ENCODE assay signal across 9 mouse cellular contexts in the genomic region with DNA sequence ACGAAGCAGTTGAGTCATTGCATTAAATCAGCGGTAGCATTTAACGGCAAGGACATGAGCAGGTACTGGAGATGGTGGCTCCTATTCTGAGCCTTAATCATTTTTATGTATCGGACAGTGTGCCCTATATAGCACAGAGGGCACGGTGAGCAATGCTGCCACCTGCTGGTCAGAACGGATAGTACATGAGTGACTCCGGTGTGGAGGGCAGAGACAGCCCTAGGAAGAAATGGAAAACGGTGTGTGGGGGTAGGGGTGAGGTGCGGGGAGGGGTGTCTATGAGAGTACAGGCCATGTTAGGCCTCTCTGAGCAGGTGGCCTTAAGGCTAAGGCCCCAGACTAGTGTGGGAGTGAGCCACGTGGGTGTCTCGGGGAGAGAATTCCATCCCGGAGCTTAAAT. TPM values are rescaled to one million over a fixed set of nuclear protein-coding genes. Genes with fewer than 3 reads are reported as not detected.
DNase-seq lines count a peak whose midpoint lies in the region; ATAC-seq and TF ChIP-seq lines count a peak whose summit lies in the region.
"Had no signal": no experiment of that assay in that cellular context is flagged by ENCODE, and none has a peak within 500 bp of the region (broad histone marks: within the 10 kb centered on the region; RNA-seq: fewer than 3 reads in every experiment).

No protein-coding gene starts in this region.

- H3K4me3 ChIP-seq in embryonic fibroblast, embryonic 13.5 days (ENCODE audit: insufficient read depth, low read length), result no peak overlapping the region
- no peak overlapping the region for H3K4me3 ChIP-seq in small intestine, adult 2 months (ENCODE audit: low read depth, low read length)
- H3K4me3 ChIP-seq: limb, embryonic 13.5 days had no signal

- TF ChIP-seq CTCF in brain, embryonic 14.5 days (IDR thresholded peaks at IDR 0.05; ENCODE audit: borderline replicate concordance, extremely low read depth, insufficient read depth, insufficient read length), result peak; percentile 89
- TF ChIP-seq CTCF in embryonic fibroblast, embryonic 13.5 days (IDR thresholded peaks at IDR 0.05; ENCODE audit: borderline replicate concordance, insufficient read depth, low read length), result peak; percentile 97
- peak; percentile 86; the same call in 1 of the 2 replicates for TF ChIP-seq CTCF in small intestine, adult 2 months (IDR thresholded peaks at IDR 0.05; ENCODE audit: extremely low read depth, insufficient read length, insufficient replicate concordance, low read depth, low read length)

- ATAC-seq in hematopoietic stem cell, adult 5-6 weeks (replicated peaks in 1 of 2; ENCODE audit: insufficient read depth in 1 of 2, low FRiP score in 2 of 2, low TSS enrichment in 1 of 2, low read depth in 1 of 2, poor library complexity in 2 of 2, severe bottlenecking in 2 of 2), result peak; percentile 78 to 90; a peak in 3 of 4 replicates
- peak; percentile 87 for ATAC-seq in megakaryocyte, adult 5-6 weeks (ENCODE audit: poor library complexity, severe bottlenecking)

- H3K27me3 ChIP-seq in small intestine, adult 2 months (ENCODE audit: control insufficient read depth, insufficient read depth, low read length), result no peaks in the 10 kb centered on the region
- H3K27me3 ChIP-seq: limb, embryonic 13.5 days had no signal

- WGBS in small intestine, adult 2 months, result 29% methylated on average over 12 of the region's 12 CpGs

- no peaks in the 10 kb centered on the region for H3K4me1 ChIP-seq in embryonic fibroblast, embryonic 13.5 days (ENCODE audit: control insufficient read depth, insufficient read depth, low read length)
- no peaks in the 10 kb centered on the region for H3K4me1 ChIP-seq in small intestine, adult 2 months (ENCODE audit: control insufficient read depth, insufficient read depth, insufficient read length, low read length)
- H3K4me1 ChIP-seq: limb, embryonic 13.5 days had no signal

- no peak for TF ChIP-seq POLR2A in brain, embryonic 14.5 days (IDR thresholded peaks at IDR 0.05; ENCODE audit: borderline replicate concordance, extremely low read depth, insufficient read depth, insufficient read length, poor library complexity, severe bottlenecking)
- TF ChIP-seq POLR2A in embryonic fibroblast, embryonic 13.5 days (IDR thresholded peaks at IDR 0.05; ENCODE audit: low read depth, low read length), result no peak
- no peak for TF ChIP-seq POLR2A in small intestine, adult 2 months (IDR thresholded peaks at IDR 0.05; ENCODE audit: low read depth, low read length)

- H3K36me3 ChIP-seq in small intestine, adult 2 months (ENCODE audit: control insufficient read depth, insufficient read depth, low read length), result no peaks in the 10 kb centered on the region

- H3K27ac ChIP-seq in embryonic fibroblast, embryonic 13.5 days (ENCODE audit: insufficient read depth, low read length), result no peak overlapping the region
- H3K27ac ChIP-seq in small intestine, adult 2 months (ENCODE audit: insufficient read depth, low read depth, low read length), result no peak overlapping the region
- H3K27ac ChIP-seq: limb, embryonic 13.5 days had no signal

- peak; percentile 61 to 86 for DNase-seq in adrenal gland, adult (ENCODE audit: inconsistent age in 2 of 2, low spot score in 1 of 2)
- DNase-seq in adrenal gland, adult 8-10 months, result no peak
- DNase-seq in brain, embryonic 14.5 days (ENCODE audit: low read depth), result peak; percentile 55
- DNase-seq in layer of hippocampus, postnatal 10 days (ENCODE audit: low spot score in 2 of 2), result peak; percentile 73 to 74

RNA-seq across cellular contexts. Expression of gene Stx2, which starts 26.8 kb away (rescaled TPM):
- 10 to 100 TPM; 24.9 to 32.9 (median 26.9) TPM for total RNA-seq in adrenal gland, adult 8-10 months (2022)
- polyA plus RNA-seq in brain, embryonic 14.5 days (2012; rRNA removed), result 40.9 and 43.4 TPM in 2 replicates
- polyA plus RNA-seq in embryonic fibroblast, embryonic 13.5 days (2011; ENCODE audit: insufficient read length, low read depth, missing spikeins), result 44.1 and 52.4 TPM in 2 replicates
- total RNA-seq in hematopoietic stem cell, adult 5-6 weeks (2017), result 17.0 and 22.4 TPM in 2 replicates
- total RNA-seq in layer of hippocampus, postnatal 10 days (2021), result 10 to 100 TPM; 31.9 to 33.2 TPM
- 16.2 and 17.0 TPM in 2 replicates for total RNA-seq in megakaryocyte, adult 5-6 weeks (2015)
- total RNA-seq in megakaryocyte, adult 5-6 weeks (2017), result 18.3 and 32.9 TPM in 2 replicates
- 4.7 and 5.8 TPM in 2 replicates for polyA plus RNA-seq in small intestine, adult 2 months (2012; rRNA removed)

RNA-seq across cellular contexts. Expression of gene Rimbp2, which starts 28.3 kb away (rescaled TPM):
- 10 to 100 TPM in 2 of 4 experiments, 1 to 10 TPM in 2; 5.3 to 12.5 (median 9.7) TPM for total RNA-seq in adrenal gland, adult 8-10 months (2022)
- polyA plus RNA-seq in brain, embryonic 14.5 days (2012; rRNA removed), result 20.9 and 32.0 TPM in 2 replicates
- polyA plus RNA-seq in embryonic fibroblast, embryonic 13.5 days (2011; ENCODE audit: insufficient read length, low read depth, missing spikeins), result not detected in 2 replicates
- not detected in 2 replicates for total RNA-seq in hematopoietic stem cell, adult 5-6 weeks (2017)
- total RNA-seq in layer of hippocampus, postnatal 10 days (2021), result 10 to 100 TPM; 91.4 to 98.4 TPM
- total RNA-seq in megakaryocyte, adult 5-6 weeks (2015), result not detected in 2 replicates
- not detected in 2 replicates for total RNA-seq in megakaryocyte, adult 5-6 weeks (2017)
- 0.94 and 1.1 TPM in 2 replicates for polyA plus RNA-seq in small intestine, adult 2 months (2012; rRNA removed)

RNA-seq across cellular contexts. Expression of gene Ran, which starts 38.3 kb away (rescaled TPM):
- total RNA-seq in adrenal gland, adult 8-10 months (2022), result 100 to 1,000 TPM; 137 to 213 (median 176) TPM
- 240 and 244 TPM in 2 replicates for polyA plus RNA-seq in brain, embryonic 14.5 days (2012; rRNA removed)
- polyA plus RNA-seq in embryonic fibroblast, embryonic 13.5 days (2011; ENCODE audit: insufficient read length, low read depth, missing spikeins), result 260 and 321 TPM in 2 replicates
- 298 and 527 TPM in 2 replicates for total RNA-seq in hematopoietic stem cell, adult 5-6 weeks (2017)
- 100 to 1,000 TPM; 164 to 177 TPM for total RNA-seq in layer of hippocampus, postnatal 10 days (2021)
- total RNA-seq in megakaryocyte, adult 5-6 weeks (2015), result 244 and 276 TPM in 2 replicates
- total RNA-seq in megakaryocyte, adult 5-6 weeks (2017), result 240 and 264 TPM in 2 replicates
- polyA plus RNA-seq in small intestine, adult 2 months (2012; rRNA removed), result 34.1 and 38.4 TPM in 2 replicates

Comparison
In these comparisons a context has a peak if more than half of its experiments do, and no peak if none do; other contexts are left out.
1. RNA of gene Rimbp2, which starts 28.3 kb away (total RNA-seq): 91.4 to 98.4 TPM in layer of hippocampus, postnatal 10 days; 5.3 to 12.5 TPM in adrenal gland, adult 8-10 months, not detected in hematopoietic stem cell, adult 5-6 weeks and not detected in megakaryocyte, adult 5-6 weeks; every median in the first group is over 4 times any median in the second.
2. Peak in every context shown above with its lines, with median percentiles within 50 percentile points of each other: CTCF ChIP-seq.